Mouse (Mus musculus) kidney, embryonic 15.5 days (tissue): ENCODE data around the gene Dnajc19. TPM values are rescaled to one million over a fixed set of nuclear protein-coding genes. Genes with fewer than 3 reads are reported as not detected.

Experiments used
- ATAC-seq: fragments of 200-750 bp; cut with Nextera tagmentation; replicated peaks from 2 replicates; pipeline ENCODE4 v1.8.0; 2017; ENCODE audit warnings: moderate TSS enrichment; ENCODE audit not compliant: low FRiP score
- H3K27ac ChIP-seq: fragments of 300-500 bp; sonication (generic); 2 replicates; pipeline ENCODE4 v1.5.1; 2015; ENCODE audit warnings: mild to moderate bottlenecking, inconsistent platforms
- H3K27me3 ChIP-seq: fragments of 300-500 bp; sonication (generic); 2 replicates; pipeline ENCODE4 v1.6.1; 2015; ENCODE audit warnings: inconsistent platforms
- H3K36me3 ChIP-seq: fragments of 300-500 bp; sonication (generic); 2 replicates; pipeline ENCODE4 v1.6.1; 2015; ENCODE audit warnings: inconsistent platforms
- H3K4me1 ChIP-seq: fragments of 300-500 bp; sonication (generic); 2 replicates; pipeline ENCODE4 v1.6.1; 2015; ENCODE audit warnings: inconsistent platforms
- H3K4me2 ChIP-seq: fragments of 300-500 bp; sonication (generic); 2 replicates; pipeline ENCODE4 v1.6.1; 2015; ENCODE audit warnings: moderate library complexity, mild to moderate bottlenecking, inconsistent platforms
- H3K4me3 ChIP-seq: fragments of 300-500 bp; sonication (generic); replicated peaks from 2 replicates; pipeline ENCODE4 v1.5.1; 2015; ENCODE audit warnings: mild to moderate bottlenecking, inconsistent platforms
- H3K9ac ChIP-seq: fragments of 300-500 bp; sonication (generic); 2 replicates; pipeline ENCODE4 v1.6.1; 2015; ENCODE audit warnings: mild to moderate bottlenecking, inconsistent platforms
- H3K9me3 ChIP-seq: fragments of 300-500 bp; sonication (generic); replicated peaks from 2 replicates; pipeline ENCODE4 v1.6.1; 2016; ENCODE audit warnings: inconsistent platforms
- WGBS: fragments of 180-500 bp; shearing (Covaris S2); methylation state at CpG from one replicate; pipeline ENCODE4 v1.1.7; 2015; ENCODE audit warnings: mixed read lengths; 5-methylcytosine and 5-hydroxymethylcytosine counted together
- polyA plus RNA-seq: library from polyadenylated mRNA; unstranded; fragments of >200 nt; fragmentation: Nextera tagmentation; extraction: Ambion mirVana; gene quantifications from 2 replicates; pipeline ENCODE4 v1.2.1, GENCODE M21; 2015

Dnajc19 gene
- polyA plus RNA-seq, 1 experiment from 2014 or later, result 151 TPM

DNA sequence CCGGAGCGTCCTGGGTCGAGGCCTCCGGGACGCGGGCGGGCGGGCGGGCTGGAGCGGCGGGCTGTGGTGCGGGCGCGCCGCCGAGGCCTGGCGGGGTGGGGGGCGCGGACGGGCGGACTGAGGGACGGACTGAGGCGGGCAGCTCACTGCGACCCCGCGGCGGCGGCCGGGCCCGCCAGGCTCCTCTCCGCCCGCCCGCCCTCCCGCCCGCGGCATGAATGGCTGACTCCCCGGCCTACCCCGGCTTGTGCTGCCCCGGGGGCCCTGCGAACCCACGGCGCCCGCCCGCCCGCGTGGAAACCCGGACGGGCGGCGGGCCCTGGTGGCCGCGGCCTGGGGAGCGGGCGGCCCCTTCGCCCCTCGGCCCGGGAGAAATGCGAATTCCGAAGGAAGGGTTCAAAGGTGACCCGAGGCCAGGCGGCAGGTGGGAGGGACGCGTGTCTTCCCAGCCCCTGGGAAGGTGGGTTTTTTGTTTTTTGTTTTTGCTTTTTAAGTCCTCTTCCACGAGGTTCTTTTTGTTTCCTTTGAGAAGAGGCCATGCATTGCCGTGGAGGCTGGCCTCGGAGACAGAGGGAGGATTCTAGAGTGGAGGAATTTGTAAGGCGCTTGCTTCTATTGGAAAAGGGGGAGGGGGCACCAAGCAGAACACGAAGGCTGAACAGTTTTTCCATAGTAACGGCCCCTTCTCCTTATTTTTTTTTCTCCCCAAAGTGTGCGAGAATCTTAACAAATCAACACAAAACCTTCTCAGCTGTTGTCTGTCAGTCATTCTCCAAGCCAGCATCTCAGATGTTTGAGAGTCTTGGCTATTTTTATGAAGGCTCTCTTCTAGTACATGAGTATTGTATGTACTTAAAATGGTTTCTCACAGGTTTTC, 60.5 kb downstream of the Dnajc19 start:
- Histone ChIP-seq H3K9me3 (no peaks in the 10 kb centered on the region), H3K4me1 (peaks cover 12% of the 10 kb centered on the region), H3K9ac (peak overlapping the region; percentile 96), H3K27me3 (no peaks in the 10 kb centered on the region), H3K4me2 (peak overlapping the region; percentile 78), H3K27ac (peak overlapping the region; percentile 94), H3K4me3 (peak overlapping the region; percentile 89), H3K36me3 (no peaks in the 10 kb centered on the region)
- under 1% methylated on average over 54 of the region's 70 CpGs for WGBS
- peak; percentile 47 for ATAC-seq

GRCm38 (mm10) chr3:34019540-34020381, 61.4 kb downstream of the Dnajc19 start, which contains the start of gene Fxr1:
Gene Fxr1 (plus strand): TSS chr3:34019943.
- peak; percentile 99 for ATAC-seq
- H3K4me2 ChIP-seq, result peak within 1 kb of the TSS; percentile 78
- peaks cover 12% of the 10 kb centered on the region for H3K4me1 ChIP-seq
- H3K27me3 ChIP-seq, result no peaks in the 10 kb centered on the region
- WGBS, result under 1% methylated on average over 66 of the region's 97 CpGs
- no peaks in the 10 kb centered on the region for H3K36me3 ChIP-seq
- peak within 1 kb of the TSS; percentile 96 for H3K9ac ChIP-seq
- H3K27ac ChIP-seq, result peak within 1 kb of the TSS; percentile 94
- H3K9me3 ChIP-seq, result no peaks in the 10 kb centered on the region
- H3K4me3 ChIP-seq, result peak within 1 kb of the TSS; percentile 89

- 62% methylated on average over 6 of the region's 6 CpGs for WGBS
- no peaks in the 10 kb centered on the region for H3K27me3 ChIP-seq
- no peak overlapping the region for H3K4me2 ChIP-seq
- H3K27ac ChIP-seq, result no peak overlapping the region
- H3K4me3 ChIP-seq, result no peak overlapping the region
- H3K4me1 ChIP-seq, result no peaks in the 10 kb centered on the region
- H3K36me3 ChIP-seq, result no peaks in the 10 kb centered on the region
- no peaks in the 10 kb centered on the region for H3K9me3 ChIP-seq
- no peak for ATAC-seq
- no peak overlapping the region for H3K9ac ChIP-seq
Observed at GRCm38 (mm10) chr3:34008191-34008590, 72.9 kb downstream of the Dnajc19 start.

GRCm38 (mm10) chr3:34007611-34008010, 73.5 kb downstream of the Dnajc19 start:
- 51% methylated on average over 4 of the region's 4 CpGs for whole genome bisulfite sequencing
- H3K4me3 ChIP-seq, result no peak overlapping the region
- no peaks in the 10 kb centered on the region for H3K4me1 ChIP-seq
- no peak overlapping the region for H3K27ac ChIP-seq
- H3K9ac ChIP-seq, result no peak overlapping the region
- no peak overlapping the region for H3K4me2 ChIP-seq
- H3K36me3 ChIP-seq, result no peaks in the 10 kb centered on the region
- no peaks in the 10 kb centered on the region for H3K9me3 ChIP-seq
- no peaks in the 10 kb centered on the region for H3K27me3 ChIP-seq
- ATAC-seq, result no peak

DNA sequence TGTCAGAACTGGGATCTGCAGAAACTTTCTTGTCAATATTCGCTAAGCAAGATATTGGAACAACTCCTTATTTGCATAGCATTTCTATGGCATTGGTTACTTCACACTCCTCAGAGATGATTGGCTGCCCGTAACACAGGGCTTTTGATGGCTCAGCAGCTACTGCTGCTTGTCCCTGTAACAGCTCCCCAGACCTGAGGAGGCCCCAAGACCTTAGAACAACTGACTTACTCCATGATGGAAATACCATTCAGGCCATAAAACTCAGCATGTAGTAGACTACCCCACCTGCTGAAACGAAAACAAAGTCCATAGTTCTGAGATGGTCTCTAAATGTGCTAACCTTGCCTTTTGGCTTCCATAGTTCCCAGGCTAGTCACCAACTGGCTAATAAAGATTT, 74.3 kb downstream of the Dnajc19 start:
- H3K36me3 ChIP-seq, result no peaks in the 10 kb centered on the region
- H3K4me1 ChIP-seq, result no peaks in the 10 kb centered on the region
- no peaks in the 10 kb centered on the region for H3K9me3 ChIP-seq
- H3K4me2 ChIP-seq, result no peak overlapping the region
- no peak overlapping the region for H3K4me3 ChIP-seq
- WGBS, result 56% methylated on average over 3 of the region's 3 CpGs
- H3K9ac ChIP-seq, result no peak overlapping the region
- no peak for ATAC-seq
- no peaks in the 10 kb centered on the region for H3K27me3 ChIP-seq
- H3K27ac ChIP-seq, result no peak overlapping the region

GRCm38 (mm10) chr3:34006301-34006700, 74.8 kb downstream of the Dnajc19 start:
- ATAC-seq, result no peak
- Histone ChIP-seq H3K4me3 (no peak overlapping the region), H3K27ac (no peak overlapping the region), H3K9ac (no peak overlapping the region), H3K27me3 (no peaks in the 10 kb centered on the region), H3K4me2 (no peak overlapping the region), H3K9me3 (no peaks in the 10 kb centered on the region), H3K4me1 (no peaks in the 10 kb centered on the region), H3K36me3 (no peaks in the 10 kb centered on the region)
- 65% methylated on average over 2 of the region's 2 CpGs for WGBS

Other genes with a start within 250 kb of the Dnajc19 start
- gene Ccdc39, start 237.0 kb downstream of the Dnajc19 start, polyA plus RNA-seq, result 3.5 and 4.0 TPM in 2 replicates
- 56.4 and 63.7 TPM in 2 replicates for gene Fxr1, start 61.4 kb downstream of the Dnajc19 start, polyA plus RNA-seq